Mouse (Mus musculus) CH12.LX (cell line): ENCODE results near the gene Cdh22. TPM values are rescaled to one million over a fixed set of nuclear protein-coding genes. Genes with fewer than 3 reads are reported as not detected.

Experiments
- DNase-seq: peaks from one replicate; pipeline ENCODE4 v3.0.0-alpha.2; 2013; ENCODE audit errors: extremely low read depth
- H3K27ac ChIP-seq: 2 replicates; pipeline ENCODE4 v1.5.1; 2012; ENCODE audit warnings: low read depth, mild to moderate bottlenecking, control low read depth, moderate library complexity; ENCODE audit not compliant: insufficient read depth
- H3K27me3 ChIP-seq: replicated peaks from 2 replicates; pipeline ENCODE3; 2012; ENCODE audit warnings: inconsistent platforms
- H3K36me3 ChIP-seq, 2 experiments: replicated peaks in 1 of 2; 2 replicates each; pipeline versions ENCODE3 to v1.6.1; 2012; ENCODE audit warnings: inconsistent platforms in 1 of 2, low read length in 1 of 2, mild to moderate bottlenecking in 1 of 2, mixed read lengths in 1 of 2, moderate library complexity in 1 of 2; ENCODE audit not compliant: control insufficient read depth in 1 of 2, insufficient read depth in 1 of 2
- H3K4me1 ChIP-seq, 2 experiments: 2 replicates each; pipeline ENCODE4 v1.6.1; 2012; ENCODE audit warnings: inconsistent platforms in 1 of 2, moderate library complexity in 1 of 2; ENCODE audit not compliant: insufficient read depth in 2 of 2, control insufficient read depth in 1 of 2
- H3K4me2 ChIP-seq: 2 replicates; pipeline ENCODE4 v1.6.1; 2012; ENCODE audit warnings: low read depth, mild to moderate bottlenecking, control low read depth; ENCODE audit not compliant: poor library complexity, insufficient read depth, severe bottlenecking
- H3K4me3 ChIP-seq, 3 experiments: fragments of 150-350 bp in 1 of 3; sonication (generic) in 1 of 3; replicated peaks in 1 of 3; 2 replicates each; pipeline versions ENCODE3 to v1.5.1; 2011 to 2012; ENCODE audit warnings: low read depth in 2 of 3, low read length in 2 of 3, mild to moderate bottlenecking in 2 of 3, moderate library complexity in 2 of 3, control low read depth in 1 of 3, improper control_type of control experiment in 1 of 3, inconsistent platforms in 1 of 3, mixed read lengths in 1 of 3; ENCODE audit not compliant: poor library complexity in 1 of 3
- H3K79me2 ChIP-seq: replicated peaks from 2 replicates; pipeline ENCODE4 v1.6.1; 2012; ENCODE audit warnings: mild to moderate bottlenecking, moderate library complexity; ENCODE audit not compliant: control insufficient read depth, poor library complexity, insufficient read depth, severe bottlenecking; ENCODE audit errors: extremely low read depth
- H3K9ac ChIP-seq: 2 replicates; pipeline ENCODE4 v1.6.1; 2012; ENCODE audit warnings: low read depth, mild to moderate bottlenecking, control low read depth, moderate library complexity; ENCODE audit not compliant: insufficient read depth
- H3K9me3 ChIP-seq: replicated peaks from 2 replicates; pipeline ENCODE3; 2012; ENCODE audit warnings: low read length, inconsistent platforms, mixed read lengths
- CHD1 ChIP-seq: IDR thresholded peaks from 2 replicates; pipeline ENCODE4 v1.6.1; 2012; ENCODE audit warnings: low read depth, low read length, improper control_type of control experiment, inconsistent platforms
- CTCF ChIP-seq, 2 experiments: IDR thresholded peaks in 1 of 2; conservative IDR thresholded peaks in 1 of 2; 2 replicates each; pipeline ENCODE4 v1.5.1; 2011 to 2012; ENCODE audit warnings: low read depth in 2 of 2, low read length in 2 of 2, improper control_type of control experiment in 1 of 2, inconsistent platforms in 1 of 2, mild to moderate bottlenecking in 1 of 2, moderate library complexity in 1 of 2
- E2F4 ChIP-seq: IDR thresholded peaks from 2 replicates; pipeline ENCODE4 v1.6.1; 2011; ENCODE audit warnings: low read depth, low read length, improper control_type of control experiment; ENCODE audit not compliant: insufficient replicate concordance
- ETS1 ChIP-seq: conservative IDR thresholded peaks from 2 replicates; pipeline ENCODE4 v1.6.1; 2012; ENCODE audit warnings: low read depth, mild to moderate bottlenecking, inconsistent platforms, low read length, improper control_type of control experiment, moderate library complexity
- GABPA ChIP-seq: IDR thresholded peaks from 2 replicates; pipeline ENCODE4 v1.6.1; 2012; ENCODE audit warnings: low read depth, low read length, improper control_type of control experiment, inconsistent platforms; ENCODE audit not compliant: insufficient replicate concordance
- HCFC1 ChIP-seq: IDR thresholded peaks from 2 replicates; pipeline ENCODE4 v1.6.1; 2012; ENCODE audit warnings: low read depth, mild to moderate bottlenecking, inconsistent platforms, low read length, improper control_type of control experiment
- IRF4 ChIP-seq: IDR thresholded peaks from 2 replicates; pipeline ENCODE4 v1.6.1; 2014; ENCODE audit warnings: low read depth, mild to moderate bottlenecking, inconsistent platforms, low read length, improper control_type of control experiment
- KAT2A ChIP-seq: IDR thresholded peaks from 2 replicates; pipeline ENCODE4 v1.6.1; 2012; ENCODE audit warnings: low read length, improper control_type of control experiment, inconsistent platforms; ENCODE audit not compliant: insufficient replicate concordance
- MAFK ChIP-seq: IDR thresholded peaks from 2 replicates; pipeline ENCODE4 v1.6.1; 2011; ENCODE audit warnings: low read length, improper control_type of control experiment; ENCODE audit not compliant: insufficient replicate concordance
- MAX ChIP-seq: IDR thresholded peaks from 2 replicates; pipeline ENCODE4 v1.6.1; 2011; ENCODE audit warnings: low read length, improper control_type of control experiment
- MAZ ChIP-seq: IDR thresholded peaks from 2 replicates; pipeline ENCODE4 v1.6.1; 2012; ENCODE audit warnings: low read depth, mild to moderate bottlenecking, inconsistent platforms, low read length, improper control_type of control experiment, moderate library complexity
- MEF2A ChIP-seq: IDR thresholded peaks from 2 replicates; pipeline ENCODE4 v1.6.1; 2014; ENCODE audit warnings: low read depth, mild to moderate bottlenecking, inconsistent platforms, low read length, improper control_type of control experiment, borderline replicate concordance
- MXI1 ChIP-seq: IDR thresholded peaks from 2 replicates; pipeline ENCODE4 v1.6.1; 2011; ENCODE audit warnings: mild to moderate bottlenecking, low read depth, low read length, improper control_type of control experiment
- MYC ChIP-seq: IDR thresholded peaks from 2 replicates; pipeline ENCODE4 v1.6.1; 2011; ENCODE audit warnings: low read depth, mild to moderate bottlenecking, improper control_type of control experiment, low read length
- NRF1 ChIP-seq: IDR thresholded peaks from 2 replicates; pipeline ENCODE4 v1.6.1; 2014; ENCODE audit warnings: low read depth, mild to moderate bottlenecking, inconsistent platforms, low read length, improper control_type of control experiment, moderate library complexity
- RAD21 ChIP-seq: IDR thresholded peaks from 2 replicates; pipeline ENCODE4 v1.6.1; 2011; ENCODE audit warnings: low read depth, mild to moderate bottlenecking, low read length, improper control_type of control experiment, moderate library complexity
- RCOR1 ChIP-seq: conservative IDR thresholded peaks from 2 replicates; pipeline ENCODE4 v1.6.1; 2012; ENCODE audit warnings: low read depth, mild to moderate bottlenecking, inconsistent platforms, low read length, improper control_type of control experiment
- SMC3 ChIP-seq: IDR thresholded peaks from 2 replicates; pipeline ENCODE4 v1.6.1; 2011; ENCODE audit warnings: low read depth, low read length, improper control_type of control experiment
- UBTF ChIP-seq: IDR thresholded peaks from 2 replicates; pipeline ENCODE4 v1.6.1; 2012; ENCODE audit warnings: low read depth, mild to moderate bottlenecking, inconsistent platforms, low read length, improper control_type of control experiment, moderate library complexity
- USF2 ChIP-seq: conservative IDR thresholded peaks from 2 replicates; pipeline ENCODE4 v1.6.1; 2011; ENCODE audit warnings: low read depth, low read length, improper control_type of control experiment
- ZC3H11A ChIP-seq: IDR thresholded peaks from 2 replicates; pipeline ENCODE4 v1.6.1; 2012; ENCODE audit warnings: low read depth, mild to moderate bottlenecking, inconsistent platforms, low read length, improper control_type of control experiment
- ZKSCAN1 ChIP-seq: IDR thresholded peaks from 2 replicates; pipeline ENCODE4 v1.6.1; 2012; ENCODE audit warnings: low read depth, inconsistent platforms, low read length, improper control_type of control experiment, borderline replicate concordance
- ZMIZ1 ChIP-seq: IDR thresholded peaks from 2 replicates; pipeline ENCODE4 v1.6.1; 2012; ENCODE audit warnings: low read depth, mild to moderate bottlenecking, inconsistent platforms, low read length, improper control_type of control experiment
- ZNF384 ChIP-seq: IDR thresholded peaks from 2 replicates; pipeline ENCODE4 v1.6.1; 2012; ENCODE audit warnings: low read depth, low read length, improper control_type of control experiment, inconsistent platforms
- dilution Hi-C: fragments of 300-500 bp; cut with MboI; formaldehyde crosslinking; loops from 2 replicates; pipeline ENCODE4 v1.14.3; 2020; ENCODE audit warnings: low sequenced_read_pairs; ENCODE audit not compliant: extremely low pct_unique_long_range_greater_than_20kb, extremely low pct_ligation_motif_present
- in situ Hi-C: fragments of 300-500 bp; cut with MboI; formaldehyde crosslinking; loops from 3 replicates; pipeline ENCODE4 v1.14.3; 2019; ENCODE audit warnings: low sequenced_read_pairs, low pct_ligation_motif_present, low pct_unique_long_range_greater_than_20kb, mixed read lengths
- polyA plus RNA-seq: library from polyadenylated mRNA; unstranded; fragments of >175 nt; gene quantifications from 2 replicates; pipeline ENCODE4 v1.2.1, GENCODE M21; 2012; ENCODE audit warnings: low read depth; ENCODE audit not compliant: insufficient read length
- total RNA-seq, 2 experiments: library from RNA; depleted of rRNA; stranded (reverse); fragments of 300-350 nt in 1 of 2; fragments of >200 nt in 1 of 2; gene quantifications; 2 replicates each; pipeline ENCODE4 v1.2.3; 2012 to 2014

Gene Cdh22
- total and polyA plus RNA-seq, 3 experiments = 0.08 TPM; not detected in 2

- in situ Hi-C loops = loop anchor here (10.0 kb wide), 1 partner anchor 329 kb away; no protein-coding TSS in a partner anchor
- Histone ChIP-seq H3K9ac (no peak overlapping the region), H3K36me3 (peaks cover 37 to 66% of the 10 kb centered on the region in 2 experiments), H3K4me1 (peaks cover 19 to 27% of the 10 kb centered on the region in 2 experiments), H3K27me3 (no peaks in the 10 kb centered on the region), H3K4me2 (no peak overlapping the region), H3K9me3 (no peaks in the 10 kb centered on the region), H3K79me2 (no peaks in the 10 kb centered on the region), H3K4me3 (no peak overlapping the region), H3K27ac (no peak overlapping the region)
- DNase-seq = no peak
- dilution Hi-C loops = no loop called here
- no peak for TF ChIP-seq IRF4
- TF ChIP-seq SMC3 = no peak
- TF ChIP-seq MAX = no peak
- TF ChIP-seq CTCF (conservative IDR thresholded peaks at IDR 0.05 in 1 of 2, IDR thresholded peaks at IDR 0.05 in 1 of 2; ENCODE audit: low read depth in 2 of 2, low read length in 2 of 2) = no peak
- TF ChIP-seq MYC = no peak
- TF ChIP-seq ETS1 = no peak
- no peak for TF ChIP-seq MEF2A
- no peak for TF ChIP-seq KAT2A
- no peak for TF ChIP-seq USF2
- no peak for TF ChIP-seq MAFK
- TF ChIP-seq ZMIZ1 = no peak
- TF ChIP-seq, all 38 proteins: peak for 0
Measured at GRCm38 (mm10) chr2:165283644-165284043, 49.0 kb upstream of the Cdh22 start.

- in situ Hi-C loops = loop anchor here (10.0 kb wide), 1 partner anchor 327 kb away; no protein-coding TSS in a partner anchor
- Histone ChIP-seq H3K27me3 (no peaks in the 10 kb centered on the region), H3K9me3 (no peaks in the 10 kb centered on the region), H3K36me3 (peaks cover 54 to 83% of the 10 kb centered on the region in 2 experiments), H3K4me2 (no peak overlapping the region), H3K4me1 (peaks cover 12 to 18% of the 10 kb centered on the region in 2 experiments), H3K79me2 (no peaks in the 10 kb centered on the region), H3K9ac (no peak overlapping the region), H3K4me3 (no peak overlapping the region), H3K27ac (no peak overlapping the region)
- DNase-seq = no peak
- dilution Hi-C loops = no loop called here
- TF ChIP-seq CHD1 (no peak), UBTF (no peak), MAZ (no peak), ZC3H11A (no peak), CTCF (conservative IDR thresholded peaks at IDR 0.05 in 1 of 2, IDR thresholded peaks at IDR 0.05 in 1 of 2; ENCODE audit: low read depth in 2 of 2, low read length in 2 of 2) (no peak), ETS1 (no peak), ZNF384 (no peak), ZMIZ1 (no peak), USF2 (no peak), GABPA (no peak), RCOR1 (no peak), RAD21 (no peak), HCFC1 (no peak), E2F4 (no peak), NRF1 (no peak), SMC3 (no peak), ZKSCAN1 (no peak), MXI1 (no peak)
Measured at GRCm38 (mm10) chr2:165281779-165282311, 47.2 kb upstream of the Cdh22 start.
